Mouse (Mus musculus) lung, adult 2 months (tissue): ENCODE measurements around the gene 4632433K11Rik.
"Not testable (repeated sequence)": the region's sequence is repeated elsewhere in the genome, so short reads cannot be mapped to it uniquely, and the experiment has no call there.

Experiments used
- CTCF ChIP-seq: fragments of 200-500 bp; IDR thresholded peaks from 2 replicates; pipeline ENCODE4 v1.5.1; 2011; ENCODE audit warnings: mild to moderate bottlenecking, low read length, control low read depth; ENCODE audit not compliant: insufficient read depth
- POLR2A ChIP-seq: fragments of 200-500 bp; IDR thresholded peaks from 2 replicates; pipeline ENCODE4 v1.6.1; 2011; ENCODE audit warnings: low read depth, mild to moderate bottlenecking, control low read depth, low read length, borderline replicate concordance; ENCODE audit errors: extremely low read depth

DNA sequence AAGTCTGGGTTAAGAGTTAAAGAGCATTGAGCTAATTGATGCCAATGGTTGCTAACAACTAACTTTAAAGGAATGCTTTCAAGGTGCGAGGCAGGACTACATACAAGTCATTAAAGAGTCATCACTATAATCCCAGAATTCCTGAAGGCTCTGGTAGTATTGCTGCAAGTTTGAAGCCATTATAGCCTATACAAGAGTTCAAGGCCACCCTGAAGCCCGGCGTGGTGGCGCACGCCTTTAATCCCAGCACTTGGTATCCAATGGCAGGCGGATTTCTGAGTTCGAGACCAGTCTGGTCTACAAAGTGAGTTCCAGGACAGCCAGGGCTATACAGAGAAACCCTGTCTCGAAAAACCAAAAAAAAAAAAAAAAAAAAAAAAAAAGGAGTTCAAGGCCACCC lies 14.3 kb upstream of the 4632433K11Rik start:
- not testable (repeated sequence) for TF ChIP-seq CTCF, POLR2A
